Mouse (Mus musculus) telencephalon, adult 2 months (tissue): ENCODE results near the gene Sncg.
"Not testable (repeated sequence)": the region's sequence is repeated elsewhere in the genome, so short reads cannot be mapped to it uniquely, and the experiment has no call there.

Source experiments
- DNase-seq: peaks from one replicate; pipeline ENCODE4 v3.0.0-alpha.2; 2011; ENCODE audit warnings: low read depth, low spot score

Sncg gene

DNA sequence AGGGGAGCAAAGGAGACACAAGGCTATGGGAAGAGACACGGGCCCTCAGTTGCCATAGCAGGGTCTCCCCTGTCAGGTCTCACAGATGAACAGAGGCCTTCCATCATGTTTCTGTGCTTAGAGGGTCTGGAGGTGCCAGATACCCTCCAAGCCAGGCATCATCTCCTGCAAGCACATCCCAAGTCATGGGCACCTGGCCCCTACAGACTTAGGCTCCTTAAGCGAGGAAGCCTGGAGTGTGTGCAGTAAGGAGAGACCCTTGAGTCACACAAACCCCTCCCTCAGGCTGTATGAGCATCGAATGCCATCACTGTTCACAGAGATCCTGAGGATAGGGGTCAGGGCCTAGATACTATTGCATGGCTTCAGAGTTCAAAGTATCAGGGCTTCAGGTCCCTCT, 3.7 kb downstream of the Sncg start:
- no peak for DNase-seq

GRCm38 (mm10) chr14:34370203-34370602, 4.4 kb downstream of the Sncg start:
- no peak for DNase-seq

- DNase-seq: no peak
Measured at GRCm38 (mm10) chr14:34365147-34365507, 9.5 kb downstream of the Sncg start.

- not testable (repeated sequence) for DNase-seq
Measured at GRCm38 (mm10) chr14:34364254-34365146, 10.1 kb downstream of the Sncg start.

GRCm38 (mm10) chr14:34363490-34364253, 10.9 kb downstream of the Sncg start:
- DNase-seq: peak; percentile 34

- DNase-seq: peak; percentile 38
Measured at GRCm38 (mm10) chr14:34362726-34363445, 11.7 kb downstream of the Sncg start.

GRCm38 (mm10) chr14:34362135-34362534, 12.5 kb downstream of the Sncg start:
- DNase-seq: no peak

- DNase-seq: no peak
Measured at GRCm38 (mm10) chr14:34360251-34360650, 14.3 kb downstream of the Sncg start.

GRCm38 (mm10) chr14:34359676-34360244, 14.8 kb downstream of the Sncg start:
- no peak for DNase-seq

DNA sequence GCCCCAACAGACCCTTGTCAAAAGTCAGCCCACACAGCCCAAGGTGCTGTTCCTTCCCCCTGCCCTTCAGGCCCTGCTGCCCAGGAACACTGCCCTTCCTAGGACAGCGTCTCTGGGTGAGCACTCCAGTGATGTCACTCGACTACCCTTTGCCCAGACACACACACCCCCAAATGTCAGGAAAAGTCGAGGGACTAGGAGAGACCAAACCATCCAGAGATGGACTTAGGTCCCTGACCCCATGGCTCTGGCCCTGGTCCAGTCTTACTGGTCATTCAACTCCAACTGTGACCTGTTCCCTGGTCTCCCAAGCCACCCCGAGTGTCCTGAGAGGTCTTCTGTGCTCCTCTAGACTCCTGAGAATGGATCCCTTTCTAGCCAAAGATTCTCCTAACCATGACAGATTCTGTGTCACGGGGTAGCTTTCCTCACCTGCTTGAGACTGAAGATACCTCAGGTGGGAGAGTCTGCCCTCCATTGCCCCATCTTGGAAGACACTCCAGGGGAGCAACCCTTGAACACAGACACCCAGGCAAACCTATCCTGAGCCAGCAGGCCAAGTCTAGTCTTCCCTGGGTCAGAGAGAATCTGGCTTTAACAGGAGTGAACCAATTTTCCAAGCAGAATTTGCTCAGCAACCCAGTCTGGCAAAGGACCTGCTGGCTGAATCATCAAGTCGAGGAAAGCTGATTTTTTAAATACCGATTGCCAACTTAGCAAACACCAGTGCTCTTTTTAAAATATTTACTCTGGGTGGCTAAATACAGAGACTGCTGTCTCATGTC, 16.7 kb downstream of the Sncg start:
- peak; percentile 16 for DNase-seq

DNA sequence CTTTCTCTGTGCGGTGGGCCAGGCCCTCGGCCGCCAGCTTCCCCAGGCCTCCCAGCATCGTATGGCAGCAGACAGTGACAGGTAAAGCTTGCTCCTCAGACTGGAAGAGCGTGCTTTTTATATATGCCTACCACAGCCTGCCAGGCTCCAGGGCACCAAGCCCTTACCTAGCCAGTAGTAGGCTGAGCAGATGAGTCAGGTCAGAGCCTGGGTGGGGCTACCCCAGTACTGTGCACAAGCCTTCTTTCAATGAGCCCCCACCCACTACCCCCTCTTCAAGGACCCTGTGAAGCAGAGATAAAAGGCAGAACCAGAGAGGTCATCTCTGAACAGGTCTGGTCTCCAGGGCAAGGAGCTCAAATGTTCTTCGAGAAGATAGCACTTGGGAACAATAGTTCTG, 19.3 kb downstream of the Sncg start, which contains the start of gene Fam25c:
Fam25c (minus strand) TSS at position 133 of the 400 bp plus-strand sequence.
- DNase-seq: no peak

DNA sequence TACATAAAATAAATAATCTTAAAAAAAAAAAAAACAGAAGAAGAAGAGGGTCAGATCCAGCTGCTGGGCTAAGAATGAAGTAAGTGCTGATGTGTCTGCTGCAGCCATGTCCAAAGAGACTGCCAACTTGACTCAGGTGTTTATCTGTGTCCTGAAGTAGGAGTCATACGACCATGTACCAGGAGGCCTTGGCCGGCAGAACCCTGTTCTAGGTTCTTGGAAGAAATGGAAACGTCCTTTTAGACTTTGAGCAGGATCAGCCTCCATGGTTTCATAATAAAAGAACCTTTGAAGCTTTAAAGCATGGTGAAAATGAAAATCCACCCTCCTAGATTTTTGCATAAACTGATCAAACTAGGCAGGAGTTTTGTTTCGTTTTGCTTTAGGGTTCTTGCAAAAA, 20.1 kb downstream of the Sncg start:
- no peak for DNase-seq

DNA sequence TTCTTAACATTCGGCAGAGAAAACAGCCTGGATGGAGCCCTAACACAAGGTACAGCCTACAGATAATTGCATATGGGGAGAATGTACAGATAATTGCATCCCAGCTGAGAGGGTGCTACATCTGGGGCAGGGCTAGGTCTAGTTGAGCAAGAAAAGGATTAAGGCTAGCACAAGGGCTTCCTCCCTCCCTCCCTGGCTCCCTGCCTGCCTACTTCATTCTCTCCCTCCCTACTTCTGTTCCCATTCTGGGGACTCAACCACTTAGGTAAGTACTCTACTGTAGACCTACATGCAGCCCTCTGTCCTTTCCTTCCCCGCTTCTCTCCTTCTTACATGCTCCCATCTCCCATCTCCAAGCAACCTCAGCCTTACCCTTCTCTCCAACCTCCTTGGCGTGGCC, 21.3 kb downstream of the Sncg start:
- no peak for DNase-seq

- DNase-seq: no peak
Measured at GRCm38 (mm10) chr14:34352523-34352922, 22.1 kb downstream of the Sncg start.

DNA sequence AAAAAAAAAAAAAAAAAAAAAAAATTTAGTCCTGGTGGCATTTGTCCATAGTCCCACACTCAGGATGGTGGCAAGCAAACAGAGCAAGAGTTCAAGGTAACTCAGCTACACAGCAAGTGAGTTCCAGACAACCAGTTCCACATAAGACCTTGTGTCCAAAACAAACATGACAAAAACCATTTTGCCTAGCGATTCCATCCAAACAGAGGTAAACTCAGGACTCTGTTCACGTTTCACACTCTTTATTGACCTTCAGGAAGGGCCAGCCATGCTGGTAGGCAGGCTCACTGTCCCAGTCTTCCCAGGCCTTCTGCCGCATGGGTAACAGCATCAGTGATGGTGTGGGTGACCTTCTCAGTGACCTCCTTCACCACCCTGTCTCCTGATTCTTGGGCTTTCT, 22.9 kb downstream of the Sncg start:
- no peak for DNase-seq

DNA sequence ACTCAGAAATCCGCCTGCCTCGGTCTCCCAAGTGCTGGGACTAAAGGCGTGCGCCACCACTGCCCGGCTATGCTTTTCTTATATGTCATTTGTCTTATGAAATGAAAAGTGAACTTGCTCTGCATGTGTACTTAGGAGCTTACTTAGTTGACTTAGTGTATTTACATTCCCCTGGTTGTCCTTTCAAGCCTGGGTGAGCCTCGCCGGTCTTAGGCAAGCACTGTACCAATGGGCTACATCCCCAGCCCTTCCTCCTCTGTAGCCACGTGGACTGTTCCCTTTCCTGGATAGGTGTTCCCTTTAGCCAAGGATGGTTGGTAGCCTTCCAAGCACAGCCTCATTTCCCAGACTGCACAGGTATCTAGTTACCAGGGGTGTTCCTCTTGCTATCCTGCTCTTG, 25.6 kb downstream of the Sncg start:
- no peak for DNase-seq

DNA sequence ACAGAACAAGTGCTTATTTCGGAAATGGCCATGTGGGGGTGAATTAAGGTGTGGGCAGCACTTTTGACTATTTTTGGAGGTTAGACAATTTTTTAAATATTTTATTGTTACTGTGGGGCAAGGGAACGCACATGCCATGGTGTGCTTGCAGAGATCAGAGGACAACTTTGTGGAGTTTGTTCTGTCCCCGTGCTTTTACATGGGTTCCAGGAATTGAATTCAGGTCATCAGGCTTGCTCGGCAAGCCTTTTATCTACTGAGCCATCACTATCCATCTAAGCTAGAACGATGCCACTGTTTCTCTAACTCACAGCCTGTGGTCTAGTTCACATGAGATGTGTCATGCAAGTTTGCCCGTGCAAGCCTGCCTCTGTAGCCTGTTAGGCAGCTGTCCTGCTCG, 26.3 kb downstream of the Sncg start:
- DNase-seq: no peak

GRCm38 (mm10) chr14:34347084-34347483, 27.5 kb downstream of the Sncg start:
- no peak for DNase-seq

DNA sequence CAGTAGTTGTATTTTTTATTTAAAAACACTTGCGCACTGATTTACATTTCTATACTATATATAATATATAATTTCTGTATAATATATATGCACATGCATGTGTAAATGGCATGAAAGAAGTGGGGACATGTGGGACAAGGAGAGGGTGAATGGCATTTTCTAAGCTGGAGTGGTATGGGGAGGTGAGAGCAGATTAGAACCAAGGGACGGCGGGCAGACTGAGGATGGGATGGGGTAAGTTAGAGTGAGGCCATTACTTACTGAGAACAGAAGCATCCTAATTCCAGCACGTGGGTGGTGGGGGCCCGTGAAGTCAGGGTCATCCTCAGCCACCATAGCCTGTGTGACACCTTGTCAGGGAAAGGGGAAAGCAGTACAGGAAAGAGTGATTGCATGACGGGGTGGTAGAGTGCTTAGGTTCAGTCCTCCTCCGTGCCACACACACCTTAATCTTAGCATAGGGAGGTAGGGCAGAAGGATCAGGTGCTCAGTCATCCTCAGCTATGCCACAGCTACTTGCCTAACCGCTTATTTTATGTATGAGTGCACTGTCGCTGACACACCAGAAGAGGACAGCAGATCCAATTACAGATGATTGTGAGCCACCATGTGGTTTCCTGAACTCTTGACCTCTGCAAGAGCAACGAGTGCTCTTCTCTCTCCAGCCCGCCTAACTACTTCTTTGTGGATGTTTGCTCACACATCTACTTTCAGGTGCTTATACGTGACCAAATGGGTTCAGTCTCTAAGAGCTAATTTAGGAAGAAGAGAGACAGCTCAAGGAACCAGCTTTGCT, 28.6 kb downstream of the Sncg start:
- no peak for DNase-seq

GRCm38 (mm10) chr14:34344361-34344760, 30.2 kb downstream of the Sncg start:
- no peak for DNase-seq
